Mouse (Mus musculus) activated CD4-positive, CD25-positive, alpha-beta regulatory T cell, adult 4 months (primary cell): ENCODE measurements around the gene Gm17359. TPM values are rescaled to one million over a fixed set of nuclear protein-coding genes. Genes with fewer than 3 reads are reported as not detected.
A peak's percentile ranks its signal among the peaks of the same experiment; 100 is the strongest.

Experiments used
- ATAC-seq: one replicate; pipeline ENCODE4 v1.8.0; 2017
- polyA plus RNA-seq, 2 experiments: library from polyadenylated mRNA; unstranded; fragments of 100-300 nt; shearing (Covaris generic); gene quantifications; one replicate each; pipeline ENCODE4 v1.2.1; 2017

The Gm17359 gene
- polyA plus RNA-seq: not detected

- ATAC-seq: no peak
Observed at GRCm38 (mm10) chr3:79336044-79336766, at the start of gene Gm17359. Gm17359 (plus strand) TSS chr3:79336661.

GRCm38 (mm10) chr3:79287108-79287576 lies 49.3 kb upstream of the Gm17359 start:
- peak; percentile 97 for ATAC-seq

GRCm38 (mm10) chr3:79287699-79288458 lies 48.6 kb upstream of the Gm17359 start:
- no peak for ATAC-seq

GRCm38 (mm10) chr3:79289050-79289449 lies 47.4 kb upstream of the Gm17359 start:
- ATAC-seq: no peak

GRCm38 (mm10) chr3:79293023-79293422 lies 43.4 kb upstream of the Gm17359 start:
- ATAC-seq: no peak

GRCm38 (mm10) chr3:79294701-79295100 lies 41.8 kb upstream of the Gm17359 start:
- ATAC-seq: no peak

GRCm38 (mm10) chr3:79296049-79296448 lies 40.4 kb upstream of the Gm17359 start:
- ATAC-seq: no peak

GRCm38 (mm10) chr3:79296586-79296985 lies 39.9 kb upstream of the Gm17359 start:
- ATAC-seq: no peak

GRCm38 (mm10) chr3:79297281-79297680 lies 39.2 kb upstream of the Gm17359 start:
- ATAC-seq: no peak

- ATAC-seq: no peak
Observed at GRCm38 (mm10) chr3:79299401-79299800, 37.1 kb upstream of the Gm17359 start.

- no peak for ATAC-seq
Observed at GRCm38 (mm10) chr3:79308605-79309004, 27.9 kb upstream of the Gm17359 start.

GRCm38 (mm10) chr3:79310184-79310583 lies 26.3 kb upstream of the Gm17359 start:
- no peak for ATAC-seq

GRCm38 (mm10) chr3:79311895-79312294 lies 24.6 kb upstream of the Gm17359 start:
- ATAC-seq: no peak

- ATAC-seq: no peak
Observed at GRCm38 (mm10) chr3:79314006-79314698, 22.3 kb upstream of the Gm17359 start.

GRCm38 (mm10) chr3:79324697-79325526 lies 11.5 kb upstream of the Gm17359 start:
- no peak for ATAC-seq

- ATAC-seq: no peak
Observed at GRCm38 (mm10) chr3:79329691-79330315, 6.7 kb upstream of the Gm17359 start.

GRCm38 (mm10) chr3:79333051-79333450 lies 3.4 kb upstream of the Gm17359 start:
- no peak for ATAC-seq

- ATAC-seq: no peak
Observed at GRCm38 (mm10) chr3:79333643-79334200, 2.7 kb upstream of the Gm17359 start.

- ATAC-seq: no peak
Observed at GRCm38 (mm10) chr3:79340737-79341136, 4.3 kb downstream of the Gm17359 start.

- ATAC-seq: no peak
Observed at GRCm38 (mm10) chr3:79342961-79343735, 6.7 kb downstream of the Gm17359 start.

GRCm38 (mm10) chr3:79349311-79349710 lies 12.8 kb downstream of the Gm17359 start:
- ATAC-seq: no peak
